Mouse (Mus musculus) naive thymus-derived CD4-positive, alpha-beta T cell, adult 5 months (primary cell): ENCODE results near the gene Efcab7. TPM values are rescaled to one million over a fixed set of nuclear protein-coding genes. Genes with fewer than 3 reads are reported as not detected.

ENCODE experiments used
- polyA plus RNA-seq: library from polyadenylated mRNA; unstranded; fragments of 100-300 nt; shearing (Covaris generic); gene quantifications from one replicate; pipeline ENCODE4 v1.2.1, GENCODE M21; 2017

Gene Efcab7
- 3.1 TPM for polyA plus RNA-seq

DNA sequence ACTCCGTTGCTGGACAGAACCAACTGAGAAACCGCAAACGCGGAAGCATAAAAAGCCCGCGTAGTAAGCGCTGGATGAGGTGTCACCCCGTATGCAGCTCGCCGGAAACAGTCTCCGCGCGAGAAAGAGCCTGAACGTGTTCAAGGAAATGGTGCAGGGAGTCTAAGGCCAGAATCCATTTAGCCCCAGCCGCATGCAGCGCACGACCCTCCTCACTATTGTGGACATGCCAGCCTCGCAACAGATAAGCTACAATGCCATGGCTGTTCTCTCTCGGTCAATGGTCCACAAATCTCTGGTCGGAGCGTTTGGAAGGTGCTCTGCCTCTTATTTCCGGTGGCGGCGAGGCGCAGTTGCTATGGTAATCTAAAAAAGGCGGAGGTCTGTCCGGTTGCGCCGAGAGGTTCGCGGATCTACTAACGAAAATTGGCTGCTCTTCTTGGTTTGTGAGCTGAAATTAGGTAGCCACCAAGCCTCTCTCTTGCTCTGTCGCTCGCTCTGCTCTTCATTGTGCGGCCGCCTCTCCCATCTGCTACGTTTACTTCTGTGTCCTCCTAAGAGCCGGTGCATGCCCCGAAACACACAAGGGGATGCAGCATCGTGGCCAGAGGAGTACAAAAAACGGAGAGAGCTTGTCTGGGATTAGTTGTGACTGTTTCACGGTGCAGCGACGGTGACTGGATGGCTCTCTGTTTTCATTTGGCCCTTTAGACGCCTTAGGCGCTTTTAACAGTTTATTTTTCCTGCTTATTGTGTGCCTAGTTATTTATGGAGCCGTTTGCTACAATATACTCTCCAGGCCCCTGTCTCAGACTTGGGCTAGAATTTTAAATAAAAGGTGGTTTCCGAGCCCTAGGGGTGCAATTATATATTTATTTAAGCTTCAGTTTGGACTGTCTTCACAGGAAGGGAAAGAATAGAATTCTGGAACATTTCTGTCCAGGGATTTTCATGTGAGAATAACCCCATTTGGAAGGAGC lies at the start of gene Efcab7:
Efcab7 (plus strand) TSS at position 105 of the 980 bp plus-strand sequence.

GRCm38 (mm10) chr4:99929149-99929612 lies 100.2 kb downstream of the Efcab7 start, which contains the start of gene Pgm1:
Pgm1 (plus strand) TSS chr4:99929414.

DNA sequence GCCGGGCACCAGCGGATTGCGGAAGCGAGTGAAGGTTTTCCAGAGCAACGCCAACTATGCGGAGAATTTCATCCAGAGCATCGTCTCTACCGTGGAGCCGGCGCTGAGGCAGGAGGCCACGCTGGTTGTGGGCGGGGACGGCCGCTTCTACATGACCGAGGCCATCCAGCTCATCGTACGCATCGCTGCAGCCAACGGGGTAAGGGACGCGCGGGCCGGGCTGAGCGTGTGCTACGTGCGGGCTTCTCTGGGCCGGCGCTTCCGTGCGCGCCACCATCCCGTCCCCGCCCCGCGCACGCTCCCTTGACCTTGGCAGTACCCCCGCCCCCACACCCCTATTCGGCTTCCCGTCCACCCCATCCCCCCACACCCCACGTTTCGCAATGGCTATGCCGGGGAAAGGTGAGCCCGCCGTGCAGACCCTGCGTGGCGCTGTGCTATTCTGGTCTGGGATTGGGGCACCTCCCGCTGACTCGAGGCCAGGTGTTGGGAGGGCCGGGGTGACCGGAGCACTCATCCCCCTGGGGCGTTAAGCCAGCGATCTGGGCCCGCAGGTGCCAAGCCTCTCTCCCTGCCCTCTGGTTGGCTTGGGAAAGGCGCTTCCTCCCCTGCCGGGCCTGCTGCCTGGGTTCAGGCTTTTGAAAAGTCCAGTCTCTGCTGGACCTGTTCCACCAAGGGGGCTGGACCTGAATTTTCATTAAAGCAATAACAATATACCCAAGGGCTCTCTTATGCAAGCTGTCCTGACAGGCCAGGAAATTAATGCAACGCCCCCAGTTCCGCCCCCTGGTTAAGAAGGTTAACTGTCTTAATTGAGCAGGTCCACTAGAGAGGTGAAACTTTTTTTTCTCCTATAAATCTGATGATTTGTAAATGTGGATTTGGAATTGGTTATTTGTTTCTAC lies 100.9 kb downstream of the Efcab7 start, which contains the start of gene Itgb3bp:
Itgb3bp (minus strand) TSS at position 201 of the 905 bp plus-strand sequence.

Other genes with a start within 250 kb of the Efcab7 start
- not detected for gene Foxd3, start 172.9 kb upstream of the Efcab7 start, polyA plus RNA-seq
- 4.4 TPM for gene Alg6, start 113.5 kb upstream of the Efcab7 start, polyA plus RNA-seq
- 27.0 TPM for gene Pgm1, start 100.2 kb downstream of the Efcab7 start, polyA plus RNA-seq
- gene Itgb3bp, start 100.6 kb downstream of the Efcab7 start, polyA plus RNA-seq: 13.6 TPM